Mouse (Mus musculus) activated CD4-positive, CD25-positive, alpha-beta regulatory T cell, adult 4 months (primary cell): ENCODE data around the gene Pcbp3. TPM values are rescaled to one million over a fixed set of nuclear protein-coding genes. Genes with fewer than 3 reads are reported as not detected.
"Not testable (repeated sequence)": the region's sequence is repeated elsewhere in the genome, so short reads cannot be mapped to it uniquely, and the experiment has no call there.

Source experiments
- ATAC-seq: one replicate; pipeline ENCODE4 v1.8.0; 2017
- polyA plus RNA-seq, 2 experiments: library from polyadenylated mRNA; unstranded; fragments of 100-300 nt; shearing (Covaris generic); gene quantifications; one replicate each; pipeline ENCODE4 v1.2.1; 2017

Pcbp3 gene
- 1 to 10 TPM; 3.7 to 8.2 TPM for polyA plus RNA-seq

DNA sequence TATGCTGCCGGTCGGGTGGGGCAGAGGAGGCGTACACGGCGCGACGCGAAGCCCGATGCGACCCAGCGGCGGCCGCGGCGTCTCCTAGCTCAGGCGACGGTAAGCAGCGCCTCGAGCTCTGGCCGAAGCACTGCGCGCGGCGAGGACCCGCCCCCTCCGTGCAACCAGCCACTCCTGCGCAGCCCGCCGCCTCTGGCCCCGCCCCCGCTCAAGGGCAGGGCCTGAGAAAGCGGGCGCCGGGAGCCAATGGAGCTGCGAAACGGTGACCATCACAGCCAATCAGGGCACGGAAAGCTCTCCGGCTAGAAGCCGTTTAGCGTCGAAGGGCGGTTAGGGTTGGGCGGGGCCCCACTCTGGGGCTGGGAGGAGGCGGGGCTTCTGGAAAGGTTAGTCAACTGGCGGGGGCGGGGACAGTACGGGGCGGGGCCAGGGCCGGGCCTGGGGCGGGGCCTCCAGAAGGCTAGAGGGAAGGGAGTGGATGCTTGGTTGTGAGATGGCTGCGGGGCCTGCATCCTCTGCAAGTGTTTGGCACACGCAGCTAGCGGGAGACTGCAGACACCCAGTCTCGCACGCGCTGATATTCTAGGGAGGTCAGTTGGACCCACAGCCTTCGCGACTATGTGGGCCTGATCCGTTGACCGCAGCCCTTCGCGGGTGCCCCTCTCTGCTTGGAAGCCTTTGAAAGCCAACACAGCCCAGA lies at the start of gene Pcbp3:
Pcbp3 (minus strand) TSS at position 98 of the 700 bp plus-strand sequence.
- ATAC-seq, result peak; percentile 96

DNA sequence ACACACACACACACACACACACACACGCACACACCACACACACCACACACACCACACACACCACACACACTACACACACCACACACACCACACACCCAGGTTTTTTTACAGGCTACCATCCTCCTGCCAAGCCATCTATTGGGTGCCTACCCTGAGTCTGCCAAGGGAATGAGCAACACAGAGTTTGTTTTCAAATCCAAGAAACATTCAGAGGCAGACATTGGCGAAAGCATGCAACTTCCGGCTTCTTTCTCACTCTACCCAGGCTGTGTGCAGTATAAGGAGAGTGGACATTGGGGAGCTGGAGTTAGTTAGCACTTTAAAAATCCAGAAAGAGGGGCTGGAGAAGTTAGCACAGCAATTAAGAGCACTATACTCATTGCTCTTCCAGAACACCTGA lies 47.0 kb upstream of the Pcbp3 start:
- ATAC-seq, result no peak

DNA sequence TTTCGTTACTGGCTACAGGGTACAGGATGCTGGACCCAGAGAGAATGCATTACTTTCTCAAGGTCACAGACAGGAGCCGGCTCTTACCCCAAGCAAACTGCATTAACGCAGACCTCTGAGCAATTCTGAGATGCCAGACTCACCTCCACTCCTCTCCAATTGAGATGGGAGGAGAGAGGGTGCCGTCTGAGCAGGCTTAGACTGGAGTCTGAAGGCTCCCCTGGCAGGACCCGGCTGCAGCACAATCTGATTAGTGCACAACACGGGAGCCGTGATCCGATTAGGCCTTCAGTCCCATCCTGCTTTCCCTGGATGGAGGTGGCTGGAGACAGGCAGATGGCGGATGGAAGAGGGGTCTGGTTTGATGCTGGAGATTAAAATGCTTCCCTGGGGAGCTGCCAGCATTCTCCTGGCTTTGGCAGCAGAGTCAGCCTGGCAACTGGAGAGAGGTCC lies 46.4 kb upstream of the Pcbp3 start:
- ATAC-seq, result no peak

DNA sequence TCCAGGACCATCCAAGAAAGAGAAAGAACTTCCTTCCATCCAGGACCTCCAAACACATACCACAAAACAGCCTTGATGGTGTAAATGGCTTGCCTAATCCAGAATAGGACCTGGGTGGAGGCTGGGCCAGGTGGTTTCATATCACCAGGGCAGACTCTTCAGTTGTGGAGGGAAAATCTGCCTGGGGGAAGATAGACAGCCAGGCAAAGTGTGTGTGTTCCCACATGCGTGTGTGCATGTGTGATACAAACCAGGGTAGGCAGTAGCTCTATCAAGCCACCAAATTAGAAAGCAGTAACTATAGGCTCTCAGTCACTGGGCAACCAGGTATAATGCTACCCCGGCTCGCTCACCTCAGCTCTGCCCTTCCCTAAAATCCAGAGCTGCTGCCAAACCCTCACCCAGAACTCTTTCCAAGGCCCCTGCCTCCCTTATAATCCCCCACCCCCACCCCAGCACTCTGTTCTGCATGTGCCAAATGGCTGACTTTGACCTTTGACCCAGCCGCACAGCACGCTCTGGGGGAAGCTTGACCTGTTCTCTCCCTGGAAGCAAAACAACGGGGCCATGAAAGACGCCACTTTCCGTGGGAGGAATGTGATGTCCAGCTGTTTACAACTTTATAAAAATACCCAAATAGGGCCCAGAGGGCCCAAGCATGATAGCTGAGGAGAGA lies 45.9 kb upstream of the Pcbp3 start:
- no peak for ATAC-seq

DNA sequence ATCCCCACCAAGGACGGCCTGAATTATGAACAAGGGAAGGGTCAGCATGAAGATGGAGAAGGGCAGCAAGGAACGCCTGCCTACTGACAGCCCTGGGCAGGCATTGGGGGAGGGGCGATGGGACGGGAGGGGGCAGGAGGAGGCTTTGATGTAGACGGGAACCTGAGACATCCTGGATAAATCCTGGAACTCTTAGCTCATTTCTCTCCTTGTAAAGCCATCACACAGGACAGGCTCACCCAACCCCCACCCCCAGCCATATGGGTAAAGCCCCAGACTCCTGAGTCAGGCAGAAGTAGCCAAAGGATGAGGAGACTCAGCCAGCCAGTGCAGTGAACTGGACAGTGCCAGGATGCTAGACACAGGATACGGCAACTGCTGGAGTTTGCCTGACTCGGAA lies 43.2 kb upstream of the Pcbp3 start:
- no peak for ATAC-seq

GRCm38 (mm10) chr10:76997759-76998513 lies 36.2 kb upstream of the Pcbp3 start:
- ATAC-seq, result no peak

- ATAC-seq, result no peak
These were observed 30.8 kb upstream of the Pcbp3 start for GRCm38 (mm10) chr10:76992456-76992855.

- no peak for ATAC-seq
These were observed 26.9 kb upstream of the Pcbp3 start for GRCm38 (mm10) chr10:76988586-76988985.

GRCm38 (mm10) chr10:76978042-76978441 lies 16.4 kb upstream of the Pcbp3 start:
- no peak for ATAC-seq

DNA sequence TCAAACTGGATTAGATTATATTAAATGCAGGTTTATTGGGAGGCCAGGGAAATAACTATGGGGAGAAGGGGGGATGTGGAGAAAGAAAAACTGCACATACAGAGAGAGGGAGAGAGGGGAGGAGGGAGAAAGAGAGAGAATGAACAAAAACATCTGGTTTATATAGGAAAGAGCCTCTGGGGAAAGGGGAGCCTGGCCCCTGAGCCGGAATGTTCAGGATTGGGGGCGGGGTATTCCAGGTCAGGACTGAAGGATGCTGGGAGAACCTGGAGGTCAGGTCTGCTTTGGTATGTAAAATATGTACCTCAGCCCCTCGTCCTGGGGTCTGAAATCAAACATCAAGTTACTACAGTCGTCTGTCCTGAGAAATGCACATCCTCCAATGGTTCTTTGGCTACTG lies 15.0 kb upstream of the Pcbp3 start:
- ATAC-seq, result no peak

DNA sequence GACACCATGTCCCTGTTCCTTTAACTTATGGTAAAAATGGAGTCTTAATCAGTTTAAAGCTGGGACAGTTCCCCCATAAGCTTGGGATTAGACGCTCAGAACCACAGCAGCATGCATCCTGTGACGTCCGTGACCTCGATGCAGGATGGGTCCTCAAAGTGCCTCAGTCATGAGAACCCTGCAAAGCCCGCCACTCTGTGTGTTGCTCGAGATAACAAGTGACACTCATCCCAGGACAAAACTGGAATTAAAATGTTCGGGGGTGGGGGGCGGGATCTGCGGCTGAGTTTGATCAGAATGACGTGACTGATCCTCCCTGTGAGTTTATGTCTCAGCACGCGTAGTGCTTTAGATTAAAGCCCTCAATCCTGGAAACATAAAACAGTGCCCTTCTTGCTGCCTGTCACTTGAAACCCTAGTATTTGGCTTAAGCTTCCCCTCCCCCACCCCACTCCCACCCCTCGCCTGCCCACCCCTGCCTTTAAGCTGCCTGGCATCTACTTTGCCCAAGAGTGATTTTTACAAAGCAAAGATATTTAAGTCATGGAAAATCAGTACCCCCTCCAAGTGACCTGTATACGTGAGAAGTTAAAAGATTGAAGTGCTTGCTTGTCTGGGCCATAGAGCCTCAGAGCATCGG lies 12.2 kb upstream of the Pcbp3 start:
- ATAC-seq, result no peak

DNA sequence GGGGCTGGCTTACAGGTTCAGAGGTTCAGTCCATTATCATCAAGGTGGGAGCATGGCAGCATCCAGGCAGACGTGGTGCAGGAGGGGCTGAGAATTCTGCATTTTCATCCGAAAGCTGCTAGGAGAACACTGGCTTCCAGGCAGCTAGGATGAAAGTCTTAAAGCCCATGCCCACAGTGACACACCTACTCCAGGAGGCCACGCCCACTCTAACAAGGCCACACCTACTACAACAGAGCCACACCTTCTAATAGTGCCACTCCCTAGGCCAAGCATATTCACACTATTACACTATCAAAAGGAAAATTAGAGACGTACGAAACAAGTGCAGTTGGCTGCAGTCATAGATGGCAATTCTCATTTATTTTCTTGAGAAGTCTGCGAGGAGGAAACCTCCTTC lies 10.6 kb upstream of the Pcbp3 start:
- not testable (repeated sequence) for ATAC-seq

- no peak for ATAC-seq
These were observed 9.3 kb upstream of the Pcbp3 start for GRCm38 (mm10) chr10:76970974-76971373.

- no peak for ATAC-seq
These were observed 2.7 kb upstream of the Pcbp3 start for GRCm38 (mm10) chr10:76964436-76964835.

GRCm38 (mm10) chr10:76963997-76964396 lies 2.3 kb upstream of the Pcbp3 start:
- no peak for ATAC-seq

- ATAC-seq, result no peak
These were observed 531 bp downstream of the Pcbp3 start for GRCm38 (mm10) chr10:76961156-76961555.

GRCm38 (mm10) chr10:76958201-76958600 lies 3.5 kb downstream of the Pcbp3 start:
- ATAC-seq, result no peak

DNA sequence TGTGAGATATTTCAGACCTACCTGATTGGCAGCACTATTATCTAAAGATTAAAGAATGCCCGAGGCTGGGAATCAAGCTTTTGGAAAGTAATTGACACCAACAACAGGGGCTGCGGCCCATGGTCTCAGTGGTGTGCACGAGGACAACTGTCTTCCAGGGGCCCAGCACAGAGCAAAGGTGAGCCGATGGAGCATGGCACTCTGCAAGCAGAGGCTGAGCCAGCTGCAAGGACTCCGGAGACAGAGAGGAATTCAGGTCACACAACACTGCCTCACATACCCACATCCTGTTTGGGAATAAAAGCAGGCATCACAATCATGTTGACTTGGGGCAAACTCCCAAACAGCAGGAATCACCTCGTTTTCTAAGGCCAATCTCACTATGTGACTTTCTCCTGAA lies 5.5 kb downstream of the Pcbp3 start:
- ATAC-seq, result no peak

DNA sequence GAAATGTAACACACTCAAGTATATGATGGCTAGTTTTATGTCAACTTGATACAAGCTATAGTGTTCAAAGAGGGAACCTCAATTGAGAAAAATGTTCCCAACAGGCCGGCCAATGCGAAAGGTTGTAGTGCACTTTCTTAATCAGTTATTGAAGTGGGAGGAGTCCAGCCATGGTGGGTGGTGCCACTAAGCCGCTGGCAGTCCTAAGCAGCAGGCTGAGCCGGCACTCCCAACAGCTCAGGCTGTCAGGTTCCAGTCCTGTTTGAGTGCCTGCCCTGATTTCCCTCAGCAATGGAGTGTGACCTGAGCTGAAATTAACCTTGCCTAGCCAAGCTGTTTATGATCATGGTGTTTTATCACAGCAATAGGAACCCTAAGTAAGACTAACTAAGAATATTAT lies 20.6 kb downstream of the Pcbp3 start:
- no peak for ATAC-seq

GRCm38 (mm10) chr10:76936827-76937226 lies 24.9 kb downstream of the Pcbp3 start:
- no peak for ATAC-seq

DNA sequence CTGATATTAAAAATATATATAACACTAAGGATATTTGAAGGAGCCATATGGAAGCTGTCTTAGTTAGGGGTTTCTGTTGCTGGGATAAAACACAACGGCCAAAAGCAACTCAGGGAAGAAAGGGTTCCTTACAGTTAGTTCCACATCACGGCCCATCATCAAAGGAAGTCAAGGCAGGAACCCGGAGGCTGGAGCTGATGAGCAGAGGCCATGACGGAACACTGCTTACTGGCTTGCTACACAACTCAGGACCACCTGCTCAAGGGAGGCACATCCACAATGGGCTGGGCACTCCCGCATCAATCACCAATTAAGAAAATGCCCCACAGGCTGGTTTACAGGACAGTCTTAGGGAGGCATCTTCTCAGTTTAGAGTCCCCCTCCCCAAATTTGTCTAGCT lies 26.9 kb downstream of the Pcbp3 start:
- ATAC-seq, result no peak

GRCm38 (mm10) chr10:76931794-76932193 lies 29.9 kb downstream of the Pcbp3 start:
- ATAC-seq, result no peak

DNA sequence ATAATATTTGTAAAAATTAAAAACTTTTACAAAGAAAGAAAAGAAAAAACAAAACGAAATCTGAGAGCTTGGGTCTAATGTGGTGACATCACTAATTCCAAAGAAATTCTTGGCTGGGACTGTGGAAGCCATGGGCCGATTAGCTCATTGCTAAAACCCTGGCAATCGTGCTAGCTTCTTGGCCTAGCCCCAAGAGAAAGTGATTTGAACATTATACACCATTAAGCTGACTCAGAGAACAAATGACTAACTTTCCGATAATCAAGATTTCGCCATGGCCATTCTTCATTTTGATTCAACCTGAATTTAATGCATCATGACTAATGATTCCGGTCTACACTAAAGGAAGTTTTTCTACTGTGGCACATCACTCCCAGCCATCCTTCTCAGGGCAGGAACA lies 30.6 kb downstream of the Pcbp3 start:
- no peak for ATAC-seq
